ENCODE assay signal across 8 mouse cellular contexts in the genomic region with DNA sequence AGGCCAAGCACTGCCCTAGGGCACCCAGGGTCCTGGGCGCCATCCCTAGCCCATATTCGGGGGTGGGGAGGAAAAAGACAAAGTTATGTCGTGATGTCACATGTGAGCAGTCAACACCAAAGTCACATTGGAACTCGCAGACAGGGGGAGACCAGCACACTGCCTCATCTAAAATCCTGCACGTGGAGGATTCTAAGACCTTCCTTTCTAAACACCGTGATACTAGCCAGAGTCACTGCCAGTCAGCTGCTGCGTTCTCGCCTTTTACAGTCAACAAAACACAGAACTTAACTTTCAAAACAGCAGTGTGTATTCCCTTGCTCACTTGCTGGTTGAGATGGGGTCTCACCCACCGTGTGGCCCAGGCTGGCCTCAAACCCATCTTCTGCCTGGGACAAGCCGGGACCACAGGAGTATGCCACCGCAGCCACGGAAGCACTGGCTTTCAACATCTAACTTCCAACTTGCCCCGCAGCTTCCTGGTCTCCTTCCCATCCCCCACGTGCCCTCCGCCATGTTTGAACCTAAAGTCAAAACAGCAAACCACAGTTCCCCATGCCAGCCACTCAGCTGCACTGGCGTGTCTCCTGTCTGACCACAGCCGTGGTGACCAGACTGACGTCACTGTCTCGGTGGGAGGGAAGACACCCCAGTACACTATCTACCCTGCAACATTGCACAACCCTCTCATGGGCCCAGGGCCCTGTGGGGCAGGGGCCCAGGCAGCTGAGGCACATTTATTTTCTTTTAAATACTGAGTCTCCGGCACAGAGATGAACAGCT.
DNase-seq lines count a peak whose midpoint lies in the region; ATAC-seq and TF ChIP-seq lines count a peak whose summit lies in the region.

No protein-coding gene starts in this region.

- DNase-seq in frontal cortex, postnatal 10 days (ENCODE audit: low spot score in 2 of 2), result peak; percentile 59 to 69
- DNase-seq in frontal cortex, postnatal 25 days (ENCODE audit: low spot score in 2 of 2), result no peak
- peak; percentile 92 to 95 for DNase-seq in CD8-positive naive resting alpha-beta T cell, adult 2 months (ENCODE audit: low read depth in 2 of 2, low spot score in 2 of 2)
- no peak for DNase-seq in forebrain, embryonic 14.5 days (ENCODE audit: low spot score)
- no peak for DNase-seq in hindbrain, postnatal 0 days (ENCODE audit: low spot score)
- peak; percentile 58 for DNase-seq in ovary, postnatal 36 days (ENCODE audit: low spot score)
- no peak for DNase-seq in MN1 (ENCODE audit: low spot score)

- no peaks in the 10 kb centered on the region for H3K27me3 ChIP-seq in forebrain, embryonic 14.5 days (replicated peaks; ENCODE audit: control insufficient read depth, insufficient read depth, low read length)
- H3K27me3 ChIP-seq in hindbrain, postnatal 0 days (ENCODE audit: insufficient read depth, low read length), result no peaks in the 10 kb centered on the region
- no peaks in the 10 kb centered on the region for H3K27me3 ChIP-seq in liver, embryonic 16.5 days (ENCODE audit: control insufficient read depth, insufficient read depth, low read depth, low read length)

- H3K27ac ChIP-seq in forebrain, embryonic 14.5 days (ENCODE audit: low read depth, low read length), result no peak overlapping the region
- H3K27ac ChIP-seq in hindbrain, postnatal 0 days, result peak overlapping the region; percentile 86
- peak overlapping the region; percentile 65 for H3K27ac ChIP-seq in liver, embryonic 16.5 days (ENCODE audit: low read length)

- WGBS in forebrain, embryonic 14.5 days, result 81% methylated on average over 20 of the region's 20 CpGs
- WGBS in hindbrain, postnatal 0 days, result 59% methylated on average over 20 of the region's 20 CpGs
- 26% methylated on average over 20 of the region's 20 CpGs for WGBS in liver, embryonic 16.5 days (ENCODE audit: insufficient replicate concordance)

- peak; percentile 19; the same call in 1 of the 2 replicates for TF ChIP-seq CTCF in hindbrain, postnatal 0 days (IDR thresholded peaks at IDR 0.05; ENCODE audit: low read depth)

- no peaks in the 10 kb centered on the region for H3K9me3 ChIP-seq in forebrain, embryonic 14.5 days (replicated peaks; ENCODE audit: control insufficient read depth, low read length)
- no peaks in the 10 kb centered on the region for H3K9me3 ChIP-seq in hindbrain, postnatal 0 days (ENCODE audit: low read length)
- no peaks in the 10 kb centered on the region for H3K9me3 ChIP-seq in liver, embryonic 16.5 days (replicated peaks; ENCODE audit: control insufficient read depth, low read length)

- no peak overlapping the region for H3K4me3 ChIP-seq in forebrain, embryonic 14.5 days (ENCODE audit: low read depth, low read length)
- H3K4me3 ChIP-seq in hindbrain, postnatal 0 days (ENCODE audit: low read length), result no peak overlapping the region
- H3K4me3 ChIP-seq in liver, embryonic 16.5 days (ENCODE audit: low read depth, low read length), result no peak overlapping the region

- no peak for ATAC-seq in forebrain, embryonic 14.5 days
- no peak for ATAC-seq in hindbrain, postnatal 0 days
- ATAC-seq in liver, embryonic 16.5 days (ENCODE audit: low read depth), result peak; percentile 89

- H3K4me2 ChIP-seq in forebrain, embryonic 14.5 days (ENCODE audit: low read length), result no peak overlapping the region
- no peak overlapping the region for H3K4me2 ChIP-seq in hindbrain, postnatal 0 days (ENCODE audit: low read depth, low read length)
- H3K4me2 ChIP-seq in liver, embryonic 16.5 days (ENCODE audit: low read depth, low read length), result peak overlapping the region; percentile 26; the same call in 1 of the 2 replicates

- H3K9ac ChIP-seq in forebrain, embryonic 14.5 days (ENCODE audit: low read length), result peak overlapping the region; percentile 37; the same call in 1 of the 2 replicates
- no peak overlapping the region for H3K9ac ChIP-seq in hindbrain, postnatal 0 days (replicated peaks; ENCODE audit: low read length)
- no peak overlapping the region for H3K9ac ChIP-seq in liver, embryonic 16.5 days (ENCODE audit: low read depth, low read length)

- H3K4me1 ChIP-seq in forebrain, embryonic 14.5 days (ENCODE audit: control insufficient read depth, insufficient read depth, low read length), result peaks cover 50% of the 10 kb centered on the region
- peaks cover 48% of the 10 kb centered on the region for H3K4me1 ChIP-seq in hindbrain, postnatal 0 days (ENCODE audit: insufficient read depth, low read length)
- H3K4me1 ChIP-seq in liver, embryonic 16.5 days (ENCODE audit: control insufficient read depth, low read depth, low read length), result peaks cover 26% of the 10 kb centered on the region

- H3K36me3 ChIP-seq in forebrain, embryonic 14.5 days (ENCODE audit: control insufficient read depth, insufficient read depth, low read length), result peaks cover 5% of the 10 kb centered on the region; the same call in 1 of the 2 replicates
- H3K36me3 ChIP-seq in hindbrain, postnatal 0 days (ENCODE audit: insufficient read depth, low read length), result no peaks in the 10 kb centered on the region
- H3K36me3 ChIP-seq in liver, embryonic 16.5 days (ENCODE audit: control insufficient read depth, insufficient read depth), result no peaks in the 10 kb centered on the region

Comparison
In these comparisons a context has a peak if more than half of its experiments do, and no peak if none do; other contexts are left out.
1. DNase-seq: peak in frontal cortex, postnatal 10 days (2 of 2), CD8-positive naive resting alpha-beta T cell, adult 2 months (2 of 2) and ovary, postnatal 36 days (single experiment); none in frontal cortex, postnatal 25 days (0 of 2), forebrain, embryonic 14.5 days (single experiment), hindbrain, postnatal 0 days (single experiment) and MN1 (single experiment).